Comparison of ENCODE assay signal across 9 mouse cellular contexts in genomic region chr11:111523465-111523864, GRCm38 (mm10).
DNase-seq lines count a peak whose midpoint lies in the region; ATAC-seq and TF ChIP-seq lines count a peak whose summit lies in the region.
"Had no signal": no experiment of that assay in that cellular context is flagged by ENCODE, and none has a peak within 500 bp of the region (broad histone marks: within the 10 kb centered on the region; RNA-seq: fewer than 3 reads in every experiment).

No protein-coding gene starts in this region.

- 0 out of 2 replicates have a peak, but pooled peaks cover 2% of the 10 kb centered on the region for H3K4me1 ChIP-seq in forebrain, embryonic 14.5 days (ENCODE audit: control insufficient read depth, insufficient read depth, low read length)
- no peaks in the 10 kb centered on the region; the same call in 1 of the 2 replicates for H3K4me1 ChIP-seq in forebrain, embryonic 13.5 days
- 0 out of 2 replicates have a peak, but pooled peaks cover 3% of the 10 kb centered on the region for H3K4me1 ChIP-seq in midbrain, postnatal 0 days (ENCODE audit: insufficient read depth, low read length)
- H3K4me1 ChIP-seq in testis, adult 2 months (ENCODE audit: control insufficient read depth, insufficient read depth, low read length): no peaks in the 10 kb centered on the region
- H3K4me1 ChIP-seq: limb, embryonic 13.5 days had no signal

- no peaks in the 10 kb centered on the region for H3K9me3 ChIP-seq in forebrain, embryonic 14.5 days (replicated peaks; ENCODE audit: control insufficient read depth, low read length)
- no peaks in the 10 kb centered on the region for H3K9me3 ChIP-seq in forebrain, embryonic 13.5 days (replicated peaks)
- no peaks in the 10 kb centered on the region for H3K9me3 ChIP-seq in midbrain, postnatal 0 days (ENCODE audit: low read length)
- H3K9me3 ChIP-seq: limb, embryonic 13.5 days had no signal

- DNase-seq in forebrain, embryonic 14.5 days (ENCODE audit: low spot score): peak; percentile 43
- peak; percentile 42 for DNase-seq in ES-CJ7 (ENCODE audit: low read depth, low spot score)
- peak; percentile 32 for DNase-seq in cerebellum, adult 9-10 months
- DNase-seq in heart, adult 8-10 months (ENCODE audit: low spot score): peak; percentile 48
- DNase-seq in layer of hippocampus, postnatal 14 days (ENCODE audit: low spot score in 2 of 2): peak; percentile 61 to 70
- DNase-seq in midbrain, postnatal 0 days (ENCODE audit: low spot score): peak; percentile 61

- TF ChIP-seq CTCF in midbrain, postnatal 0 days (IDR thresholded peaks at IDR 0.05): peak; percentile 78
- TF ChIP-seq CTCF in testis, adult 2 months (IDR thresholded peaks at IDR 0.05; ENCODE audit: control insufficient read depth, insufficient read depth, insufficient replicate concordance, low read depth, low read length): peak; percentile 83; the same call in 1 of the 2 replicates

- H3K4me2 ChIP-seq in forebrain, embryonic 14.5 days (ENCODE audit: low read length): no peak overlapping the region
- no peak overlapping the region for H3K4me2 ChIP-seq in forebrain, embryonic 13.5 days
- peak overlapping the region; percentile 28; the same call in 1 of the 2 replicates for H3K4me2 ChIP-seq in midbrain, postnatal 0 days (ENCODE audit: low read depth, low read length, poor library complexity, severe bottlenecking)
- H3K4me2 ChIP-seq: limb, embryonic 13.5 days had no signal

- no peak for TF ChIP-seq POLR2A in testis, adult 2 months (IDR thresholded peaks at IDR 0.05; ENCODE audit: control insufficient read depth, low read depth, low read length)

- WGBS in forebrain, embryonic 14.5 days: 65% methylated on average over 8 of the region's 8 CpGs
- WGBS in forebrain, embryonic 13.5 days: 60% methylated on average over 8 of the region's 8 CpGs
- WGBS in midbrain, postnatal 0 days: 62% methylated on average over 8 of the region's 8 CpGs

- no peaks in the 10 kb centered on the region for H3K27me3 ChIP-seq in forebrain, embryonic 14.5 days (replicated peaks; ENCODE audit: control insufficient read depth, insufficient read depth, low read length)
- no peaks in the 10 kb centered on the region for H3K27me3 ChIP-seq in forebrain, embryonic 13.5 days
- no peaks in the 10 kb centered on the region for H3K27me3 ChIP-seq in midbrain, postnatal 0 days (ENCODE audit: insufficient read depth, low read length)
- no peaks in the 10 kb centered on the region for H3K27me3 ChIP-seq in testis, adult 2 months (ENCODE audit: control insufficient read depth, insufficient read depth, low read length)
- H3K27me3 ChIP-seq: limb, embryonic 13.5 days had no signal

- H3K9ac ChIP-seq in forebrain, embryonic 14.5 days (ENCODE audit: low read length): no peak overlapping the region
- H3K9ac ChIP-seq in forebrain, embryonic 13.5 days: no peak overlapping the region
- H3K9ac ChIP-seq in midbrain, postnatal 0 days (replicated peaks; ENCODE audit: low read length, poor library complexity, severe bottlenecking): no peak overlapping the region
- H3K9ac ChIP-seq: limb, embryonic 13.5 days had no signal

- ATAC-seq in forebrain, embryonic 14.5 days: no peak
- no peak for ATAC-seq in forebrain, embryonic 13.5 days
- ATAC-seq in midbrain, postnatal 0 days (ENCODE audit: low FRiP score): no peak

- H3K36me3 ChIP-seq in forebrain, embryonic 14.5 days (ENCODE audit: control insufficient read depth, insufficient read depth, low read length): no peaks in the 10 kb centered on the region
- no peaks in the 10 kb centered on the region for H3K36me3 ChIP-seq in forebrain, embryonic 13.5 days (ENCODE audit: poor library complexity, severe bottlenecking)
- H3K36me3 ChIP-seq in midbrain, postnatal 0 days (ENCODE audit: insufficient read depth, low read length): no peaks in the 10 kb centered on the region
- no peaks in the 10 kb centered on the region for H3K36me3 ChIP-seq in testis, adult 2 months (ENCODE audit: control insufficient read depth, insufficient read depth, low read length)
- H3K36me3 ChIP-seq: limb, embryonic 13.5 days had no signal

- H3K4me3 ChIP-seq in forebrain, embryonic 14.5 days (ENCODE audit: low read depth, low read length): no peak overlapping the region
- H3K4me3 ChIP-seq in forebrain, embryonic 13.5 days: no peak overlapping the region
- no peak overlapping the region for H3K4me3 ChIP-seq in midbrain, postnatal 0 days (ENCODE audit: low read depth, low read length)
- H3K4me3 ChIP-seq in testis, adult 2 months (ENCODE audit: control insufficient read depth, low read depth, low read length): no peak overlapping the region
- H3K4me3 ChIP-seq: limb, embryonic 13.5 days had no signal

- H3K27ac ChIP-seq in forebrain, embryonic 14.5 days (ENCODE audit: low read depth, low read length): no peak overlapping the region
- H3K27ac ChIP-seq in forebrain, embryonic 13.5 days: no peak overlapping the region
- no peak overlapping the region for H3K27ac ChIP-seq in midbrain, postnatal 0 days (ENCODE audit: low read depth, low read length)
- H3K27ac ChIP-seq in testis, adult 2 months (ENCODE audit: control insufficient read depth, insufficient read depth, low read depth, low read length): no peak overlapping the region
- H3K27ac ChIP-seq: limb, embryonic 13.5 days had no signal
